Mouse (Mus musculus): ENCODE results near the gene Tmem98. TPM values are rescaled to one million over a fixed set of nuclear protein-coding genes. Genes with fewer than 3 reads are reported as not detected.

The Tmem98 gene
- polyA plus RNA-seq, 1 experiment = not detected

- no peak for TF ChIP-seq GATA1 (IDR thresholded peaks at IDR 0.05; ENCODE audit: low read length)
Observed at GRCm38 (mm10) chr11:80781535-80781934, 28.4 kb upstream of the Tmem98 start.

- no peak for TF ChIP-seq GATA1 (IDR thresholded peaks at IDR 0.05; ENCODE audit: low read length)
Observed at GRCm38 (mm10) chr11:80783460-80783859, 26.5 kb upstream of the Tmem98 start.

- no peak for TF ChIP-seq GATA1 (IDR thresholded peaks at IDR 0.05; ENCODE audit: low read length)
Observed at GRCm38 (mm10) chr11:80784294-80784743, 25.7 kb upstream of the Tmem98 start.

GRCm38 (mm10) chr11:80785672-80786071 is 24.3 kb upstream of the Tmem98 start:
- no peak for TF ChIP-seq GATA1 (IDR thresholded peaks at IDR 0.05; ENCODE audit: low read length)

- TF ChIP-seq GATA1 (IDR thresholded peaks at IDR 0.05; ENCODE audit: low read length) = no peak
Observed at GRCm38 (mm10) chr11:80789647-80790240, 20.2 kb upstream of the Tmem98 start.

GRCm38 (mm10) chr11:80790413-80790812 is 19.6 kb upstream of the Tmem98 start:
- TF ChIP-seq GATA1 (IDR thresholded peaks at IDR 0.05; ENCODE audit: low read length) = no peak

GRCm38 (mm10) chr11:80791677-80792432 is 18.1 kb upstream of the Tmem98 start:
- TF ChIP-seq GATA1 (IDR thresholded peaks at IDR 0.05; ENCODE audit: low read length) = no peak

- no peak for TF ChIP-seq GATA1 (IDR thresholded peaks at IDR 0.05; ENCODE audit: low read length)
Observed at GRCm38 (mm10) chr11:80793386-80793785, 16.6 kb upstream of the Tmem98 start.

GRCm38 (mm10) chr11:80794290-80794689 is 15.7 kb upstream of the Tmem98 start:
- no peak for TF ChIP-seq GATA1 (IDR thresholded peaks at IDR 0.05; ENCODE audit: low read length)

- TF ChIP-seq GATA1 (IDR thresholded peaks at IDR 0.05; ENCODE audit: low read length) = no peak
Observed at GRCm38 (mm10) chr11:80795431-80795830, 14.5 kb upstream of the Tmem98 start.

GRCm38 (mm10) chr11:80799979-80800378 is 10.0 kb upstream of the Tmem98 start:
- no peak for TF ChIP-seq GATA1 (IDR thresholded peaks at IDR 0.05; ENCODE audit: low read length)

GRCm38 (mm10) chr11:80802706-80803105 is 7.3 kb upstream of the Tmem98 start:
- no peak for TF ChIP-seq GATA1 (IDR thresholded peaks at IDR 0.05; ENCODE audit: low read length)

GRCm38 (mm10) chr11:80808551-80809070 is 1.4 kb upstream of the Tmem98 start:
- no peak for TF ChIP-seq GATA1 (IDR thresholded peaks at IDR 0.05; ENCODE audit: low read length)

- TF ChIP-seq GATA1 (IDR thresholded peaks at IDR 0.05; ENCODE audit: low read length) = no peak
Observed at GRCm38 (mm10) chr11:80809666-80809992, 346 bp upstream of the Tmem98 start.

GRCm38 (mm10) chr11:80811156-80811555 is 1.2 kb downstream of the Tmem98 start:
- no peak for TF ChIP-seq GATA1 (IDR thresholded peaks at IDR 0.05; ENCODE audit: low read length)

GRCm38 (mm10) chr11:80815354-80815753 is 5.4 kb downstream of the Tmem98 start:
- no peak for TF ChIP-seq GATA1 (IDR thresholded peaks at IDR 0.05; ENCODE audit: low read length)

Measured in G1E-ER4 (cell line).